Mouse (Mus musculus): Measurements from ENCODE around the gene Psmd11. TPM values are rescaled to one million over a fixed set of nuclear protein-coding genes. Genes with fewer than 3 reads are reported as not detected.

Gene Psmd11
- polyA plus RNA-seq (2014; fragmentation: Illumina TruSeq; extraction: RNeasy Lipid Tissue Mini Kit (QIAGEN cat#74804); ENCODE audit: low read depth, low replicate concordance) = 75.9 TPM

DNA sequence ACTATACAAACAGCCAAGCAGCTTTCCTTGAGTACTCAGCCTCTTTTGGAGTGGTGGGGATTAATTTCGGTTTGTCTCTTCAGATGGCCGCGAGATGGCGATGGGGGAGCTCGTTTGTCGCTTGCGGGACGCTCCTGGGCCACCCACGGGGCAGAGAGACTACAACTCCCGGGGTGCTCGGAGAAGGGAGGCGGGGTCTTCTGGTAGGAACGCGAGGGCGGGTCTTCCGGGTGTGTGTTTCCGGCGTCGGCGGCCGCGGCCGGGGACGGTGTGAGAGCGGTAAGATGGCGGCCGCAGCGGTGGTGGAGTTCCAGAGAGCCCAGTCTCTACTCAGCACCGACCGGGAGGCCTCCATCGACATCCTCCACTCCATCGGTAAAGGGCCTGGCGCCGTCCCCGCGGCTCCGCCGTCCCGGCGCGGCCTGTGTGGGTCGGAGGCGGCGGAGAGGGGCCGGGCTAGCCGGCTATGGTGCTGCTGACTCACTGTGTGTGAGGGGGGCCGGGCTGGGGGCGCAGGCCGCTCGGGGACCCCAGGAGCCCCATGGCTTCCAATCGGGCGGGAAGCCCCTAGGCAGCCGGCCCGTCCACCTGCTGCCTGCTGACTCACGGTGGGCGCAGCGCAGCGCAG is at the start of gene Psmd11:
Psmd11 (plus strand) TSS at position 235 of the 628 bp plus-strand sequence.

GRCm38 (mm10) chr11:80383019-80383625 is 45.3 kb upstream of the Psmd11 start, which contains the start of gene Zfp207:
TSS of gene Zfp207 (plus strand) at chr11:80383279.

GRCm38 (mm10) chr11:80476222-80477189 is 48.1 kb downstream of the Psmd11 start, which contains the start of gene Cdk5r1:
TSS of gene Cdk5r1 (plus strand) at chr11:80477023.

Other genes with a start within 250 kb of the Psmd11 start
- 6.5 TPM for gene Rnf135, start 244.8 kb upstream of the Psmd11 start, polyA plus RNA-seq (2014; fragmentation: Illumina TruSeq; extraction: RNeasy Lipid Tissue Mini Kit (QIAGEN cat#74804); ENCODE audit: low read depth, low replicate concordance)
- gene Rhot1, start 219.6 kb upstream of the Psmd11 start, polyA plus RNA-seq (2014; fragmentation: Illumina TruSeq; extraction: RNeasy Lipid Tissue Mini Kit (QIAGEN cat#74804); ENCODE audit: low read depth, low replicate concordance) = 81.5 TPM
- gene Rhbdl3, start 127.7 kb upstream of the Psmd11 start, polyA plus RNA-seq (2014; fragmentation: Illumina TruSeq; extraction: RNeasy Lipid Tissue Mini Kit (QIAGEN cat#74804); ENCODE audit: low read depth, low replicate concordance) = 11.2 TPM
- 20.5 TPM for gene 5730455P16Rik, start 50.6 kb upstream of the Psmd11 start, polyA plus RNA-seq (2014; fragmentation: Illumina TruSeq; extraction: RNeasy Lipid Tissue Mini Kit (QIAGEN cat#74804); ENCODE audit: low read depth, low replicate concordance)
- 87.4 TPM for gene Zfp207, start 45.3 kb upstream of the Psmd11 start, polyA plus RNA-seq (2014; fragmentation: Illumina TruSeq; extraction: RNeasy Lipid Tissue Mini Kit (QIAGEN cat#74804); ENCODE audit: low read depth, low replicate concordance)
- 0.52 TPM for gene Cdk5r1, start 48.4 kb downstream of the Psmd11 start, polyA plus RNA-seq (2014; fragmentation: Illumina TruSeq; extraction: RNeasy Lipid Tissue Mini Kit (QIAGEN cat#74804); ENCODE audit: low read depth, low replicate concordance)